Mouse (Mus musculus): ENCODE measurements at regions not wholly inside any gene's neighbourhood (a gene's known extent, or its start where the extent isn't known, plus 50 kb on each side); places are given as distances from the start of the nearest gene placed in this dataset.

DNA sequence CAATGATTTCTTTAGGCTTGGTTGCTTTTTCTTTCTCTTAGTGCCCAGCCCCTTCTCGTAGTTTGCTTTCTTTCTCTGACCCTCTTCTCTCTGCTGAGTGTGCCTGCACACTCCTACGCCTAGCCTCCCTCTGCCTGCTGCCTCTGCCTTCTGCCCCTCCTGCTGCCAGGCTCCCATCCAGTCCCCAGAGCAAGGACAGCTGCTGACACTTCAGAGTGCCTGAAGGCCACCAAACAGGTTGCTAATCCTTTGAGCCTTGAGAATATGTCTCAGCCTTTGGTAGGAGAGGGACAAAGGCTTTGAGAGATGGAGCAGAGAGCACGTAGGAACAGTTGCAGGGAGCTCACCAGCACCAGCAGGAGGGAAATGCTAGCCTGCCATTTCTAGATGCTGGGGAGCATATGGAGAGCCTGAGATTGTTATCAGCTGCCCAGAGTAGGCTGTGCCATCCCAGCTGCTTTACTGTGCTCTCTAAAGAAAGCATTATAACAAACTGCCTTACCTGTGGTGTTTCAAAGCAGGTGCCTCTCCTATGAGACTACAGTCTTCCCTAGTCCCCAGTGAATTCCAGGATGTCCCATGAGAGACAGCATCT is 103.0 kb upstream of the Arrdc4 start:
- no peak for DNase-seq

DNA sequence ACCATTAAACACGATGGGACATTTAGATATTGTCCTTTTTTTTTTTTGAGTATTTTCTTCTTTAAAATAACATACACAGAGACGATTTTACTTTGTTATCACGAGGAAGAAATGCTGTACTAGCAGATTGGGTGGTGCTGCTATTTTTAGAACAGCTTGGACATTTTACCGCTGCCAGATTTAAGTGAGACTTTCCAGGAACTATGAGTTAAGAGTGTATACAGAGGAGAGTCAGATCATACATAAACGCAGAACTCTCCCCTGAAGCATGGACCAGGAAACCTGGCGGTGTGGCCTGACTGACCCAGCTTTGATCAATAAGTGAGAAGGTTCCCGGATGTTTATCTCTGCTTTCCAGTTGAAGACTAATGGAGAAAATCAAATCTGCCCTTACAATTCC is 95.6 kb upstream of the Arrdc4 start:
- DNase-seq: no peak

GRCm38 (mm10) chr7:68843374-68843773 is 94.3 kb upstream of the Arrdc4 start:
- DNase-seq: peak; percentile 20

GRCm38 (mm10) chr7:68833977-68834791 is 85.1 kb upstream of the Arrdc4 start:
- DNase-seq: no peak

DNA sequence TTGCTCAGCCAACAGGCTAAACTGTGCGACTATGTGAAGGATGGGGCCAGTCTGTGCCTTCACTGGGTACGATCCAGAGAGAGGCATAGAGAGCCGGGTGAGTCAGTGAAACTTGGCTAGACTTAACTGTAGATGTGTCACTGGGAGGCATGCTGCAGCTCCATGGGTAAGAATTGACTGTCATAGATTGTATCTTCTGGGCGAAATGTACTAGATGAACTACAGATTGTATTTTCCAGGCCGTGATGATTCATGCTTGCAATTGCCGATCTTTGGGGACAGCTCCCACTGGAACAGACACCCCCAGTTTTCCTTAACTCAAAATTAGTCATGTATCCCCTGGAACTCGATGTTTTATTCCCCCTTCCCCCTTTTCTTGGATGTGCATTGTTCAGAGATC is 84.5 kb upstream of the Arrdc4 start:
- no peak for DNase-seq

DNA sequence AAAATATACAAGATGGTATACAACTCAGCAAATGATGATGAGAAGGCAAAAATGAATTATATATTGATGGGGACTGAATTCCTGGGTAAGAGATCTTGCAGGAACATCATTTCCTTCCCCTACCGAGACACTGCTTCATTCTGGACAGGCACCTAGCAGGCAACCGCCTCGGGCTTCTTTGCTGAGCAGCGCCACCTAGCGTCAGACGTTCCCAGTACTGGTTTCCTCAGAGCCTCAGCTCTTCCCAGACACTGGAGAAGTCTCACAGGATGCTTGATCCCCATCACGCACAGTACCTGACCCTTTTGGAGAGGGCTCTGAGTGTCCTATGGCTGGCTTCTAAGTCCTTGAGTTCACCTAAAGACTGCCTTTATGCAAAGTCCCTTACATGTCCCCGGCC is 80.8 kb upstream of the Arrdc4 start:
- DNase-seq: peak; percentile 88

GRCm38 (mm10) chr7:68824399-68824798 is 75.4 kb upstream of the Arrdc4 start:
- DNase-seq: no peak

DNA sequence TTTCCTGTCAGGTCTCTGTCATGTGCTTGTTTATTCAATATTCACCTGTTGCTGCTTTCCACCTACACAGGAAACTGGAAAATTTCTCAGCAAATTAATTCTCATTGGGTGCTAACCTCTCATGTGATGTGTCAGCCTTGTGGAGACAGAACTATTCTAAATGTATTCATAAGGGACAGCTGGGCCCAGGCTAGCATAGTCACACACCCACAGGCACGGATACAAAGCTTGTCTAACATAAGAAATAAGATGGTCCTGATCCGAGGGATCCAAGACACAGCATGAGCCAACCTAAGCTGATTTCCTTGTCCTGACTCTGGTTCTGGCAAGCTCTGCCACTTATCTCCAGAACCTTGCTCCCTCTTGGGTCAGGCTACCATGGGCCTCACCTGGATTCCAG is 74.6 kb upstream of the Arrdc4 start:
- DNase-seq: no peak

GRCm38 (mm10) chr7:68823189-68823588 is 74.1 kb upstream of the Arrdc4 start:
- DNase-seq: peak; percentile 72

DNA sequence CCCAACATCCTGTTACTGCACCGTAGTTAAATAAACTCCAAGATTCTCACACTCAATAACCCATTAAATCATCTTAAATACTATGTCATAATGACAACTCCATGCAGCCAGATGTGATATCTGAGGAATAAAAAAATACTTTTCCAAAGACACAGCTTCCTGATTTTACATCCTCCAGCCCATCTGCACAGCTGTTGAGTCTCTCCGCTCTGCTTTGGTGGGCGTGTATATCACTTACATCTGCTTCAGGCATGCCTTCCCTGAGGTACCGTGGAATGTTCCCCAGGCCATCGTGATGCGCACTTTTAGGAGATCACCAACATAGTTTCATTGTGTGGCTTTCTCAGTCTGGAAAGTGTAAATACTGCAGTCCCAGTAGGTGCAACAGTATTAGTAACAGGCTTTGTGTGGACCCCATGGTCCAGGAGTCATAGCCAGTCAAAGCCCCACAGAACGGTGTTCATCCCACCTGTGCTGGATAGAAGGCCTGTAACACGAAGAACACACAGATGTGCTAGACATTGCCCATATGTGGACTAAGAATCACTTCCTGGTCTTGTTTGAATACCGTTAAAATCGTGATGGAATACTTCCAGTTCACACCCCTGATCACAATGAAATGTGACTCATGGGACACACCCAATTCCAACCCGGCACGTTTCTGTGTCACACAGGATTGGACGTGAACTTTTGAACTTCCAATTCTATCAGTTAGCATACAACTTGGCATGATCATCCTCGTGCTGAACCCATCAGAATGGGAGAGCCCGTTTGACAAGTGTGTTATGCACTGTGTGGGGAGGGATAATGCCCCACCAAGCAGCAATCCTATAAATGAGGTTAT is 66.0 kb upstream of the Arrdc4 start:
- DNase-seq: no peak

GRCm38 (mm10) chr7:68809782-68810181 is 60.7 kb upstream of the Arrdc4 start:
- no peak for DNase-seq
